Mouse (Mus musculus) midbrain, embryonic 15.5 days (tissue): ENCODE measurements around the gene Mrpl45. TPM values are rescaled to one million over a fixed set of nuclear protein-coding genes. Genes with fewer than 3 reads are reported as not detected.

Experiments
- ATAC-seq: fragments of 200-750 bp; cut with Nextera tagmentation; replicated peaks from 2 replicates; pipeline ENCODE4 v1.8.0; 2017; ENCODE audit warnings: moderate TSS enrichment
- H3K27ac ChIP-seq: fragments of 300-500 bp; sonication (generic); 2 replicates; pipeline ENCODE4 v1.5.1; 2015; ENCODE audit warnings: mild to moderate bottlenecking, inconsistent platforms
- H3K27me3 ChIP-seq: fragments of 300-500 bp; sonication (generic); replicated peaks from 2 replicates; pipeline ENCODE4 v1.6.1; 2015; ENCODE audit warnings: inconsistent platforms
- H3K36me3 ChIP-seq: fragments of 300-500 bp; sonication (generic); replicated peaks from 2 replicates; pipeline ENCODE4 v1.6.1; 2015; ENCODE audit warnings: inconsistent platforms
- H3K4me1 ChIP-seq: fragments of 300-500 bp; sonication (generic); 2 replicates; pipeline ENCODE4 v1.6.1; 2015; ENCODE audit warnings: inconsistent platforms
- H3K4me2 ChIP-seq: fragments of 300-500 bp; sonication (generic); 2 replicates; pipeline ENCODE4 v1.6.1; 2015; ENCODE audit warnings: inconsistent platforms, mild to moderate bottlenecking, moderate library complexity
- H3K4me3 ChIP-seq: fragments of 300-500 bp; sonication (generic); 2 replicates; pipeline ENCODE4 v1.5.1; 2015; ENCODE audit warnings: mild to moderate bottlenecking, inconsistent platforms
- H3K9ac ChIP-seq: fragments of 300-500 bp; sonication (generic); 2 replicates; pipeline ENCODE4 v1.6.1; 2015; ENCODE audit warnings: mild to moderate bottlenecking, inconsistent platforms
- H3K9me3 ChIP-seq: fragments of 300-500 bp; sonication (generic); 2 replicates; pipeline ENCODE4 v1.6.1; 2016; ENCODE audit warnings: inconsistent platforms
- WGBS: fragments of 180-500 bp; shearing (Covaris S2); methylation state at CpG from one replicate; pipeline ENCODE4 v1.1.7; 2015; ENCODE audit warnings: mixed read lengths; 5-methylcytosine and 5-hydroxymethylcytosine counted together
- polyA plus RNA-seq: library from polyadenylated mRNA; unstranded; fragments of >200 nt; fragmentation: Nextera tagmentation; extraction: Ambion mirVana; gene quantifications from 2 replicates; pipeline ENCODE4 v1.2.1, GENCODE M21; 2015

The Mrpl45 gene
- polyA plus RNA-seq, 1 experiment from 2014 or later = 38.1 TPM

- peak within 1 kb of the TSS; percentile 94 for H3K9ac ChIP-seq
- H3K36me3 ChIP-seq = no peaks in the 10 kb centered on the region
- peaks cover 31% of the 10 kb centered on the region for H3K4me1 ChIP-seq
- H3K4me2 ChIP-seq = peak within 1 kb of the TSS; percentile 61
- H3K27me3 ChIP-seq = no peaks in the 10 kb centered on the region
- peak within 1 kb of the TSS; percentile 97 for H3K27ac ChIP-seq
- under 1% methylated on average over 41 of the region's 83 CpGs for WGBS
- peak; percentile 68 for ATAC-seq
- H3K9me3 ChIP-seq = no peaks in the 10 kb centered on the region
- H3K4me3 ChIP-seq = peak within 1 kb of the TSS; percentile 74
Measured at GRCm38 (mm10) chr11:97280216-97280861, 35.2 kb upstream of the Mrpl45 start, which contains the start of gene Npepps. Npepps (minus strand) TSS chr11:97280638.

- Histone ChIP-seq H3K4me3 (no peak overlapping the region), H3K9ac (no peak overlapping the region), H3K4me2 (no peak overlapping the region), H3K36me3 (no peaks in the 10 kb centered on the region), H3K9me3 (no peaks in the 10 kb centered on the region), H3K27ac (no peak overlapping the region), H3K27me3 (no peaks in the 10 kb centered on the region), H3K4me1 (peaks cover 22% of the 10 kb centered on the region)
- WGBS = 89% methylated on average over 6 of the region's 6 CpGs
- ATAC-seq = no peak
Measured at GRCm38 (mm10) chr11:97282179-97282578, 33.3 kb upstream of the Mrpl45 start.

GRCm38 (mm10) chr11:97284854-97285253 lies 30.7 kb upstream of the Mrpl45 start:
- no peak overlapping the region for H3K27ac ChIP-seq
- H3K36me3 ChIP-seq = no peaks in the 10 kb centered on the region
- no peak overlapping the region for H3K4me2 ChIP-seq
- ATAC-seq = no peak
- no peaks in the 10 kb centered on the region for H3K9me3 ChIP-seq
- 0 out of 2 replicates have a peak, but pooled peaks cover 4% of the 10 kb centered on the region for H3K4me1 ChIP-seq
- H3K27me3 ChIP-seq = no peaks in the 10 kb centered on the region
- WGBS = 74% methylated on average over 4 of the region's 4 CpGs
- H3K4me3 ChIP-seq = no peak overlapping the region
- H3K9ac ChIP-seq = no peak overlapping the region

GRCm38 (mm10) chr11:97285852-97286775 lies 29.4 kb upstream of the Mrpl45 start:
- H3K4me2 ChIP-seq = no peak overlapping the region
- H3K9me3 ChIP-seq = no peaks in the 10 kb centered on the region
- H3K4me1 ChIP-seq = 0 out of 2 replicates have a peak, but pooled peaks cover under 1% of the 10 kb centered on the region
- no peak overlapping the region for H3K9ac ChIP-seq
- no peak for ATAC-seq
- no peaks in the 10 kb centered on the region for H3K36me3 ChIP-seq
- H3K4me3 ChIP-seq = no peak overlapping the region
- 82% methylated on average over 9 of the region's 9 CpGs for WGBS
- H3K27ac ChIP-seq = no peak overlapping the region
- no peaks in the 10 kb centered on the region for H3K27me3 ChIP-seq

- 38% methylated on average over 6 of the region's 6 CpGs for WGBS
Measured at GRCm38 (mm10) chr11:97286973-97287372, 28.5 kb upstream of the Mrpl45 start.

GRCm38 (mm10) chr11:97287643-97288042 lies 27.9 kb upstream of the Mrpl45 start:
- H3K27me3 ChIP-seq = no peaks in the 10 kb centered on the region
- H3K36me3 ChIP-seq = no peaks in the 10 kb centered on the region
- H3K4me2 ChIP-seq = no peak overlapping the region
- no peak overlapping the region for H3K9ac ChIP-seq
- H3K4me3 ChIP-seq = no peak overlapping the region
- H3K4me1 ChIP-seq = no peaks in the 10 kb centered on the region
- H3K27ac ChIP-seq = no peak overlapping the region
- H3K9me3 ChIP-seq = no peaks in the 10 kb centered on the region
- no peak for ATAC-seq

More at GRCm38 (mm10) chr11:97286973-97287372, 28.5 kb upstream of the Mrpl45 start:
- no peaks in the 10 kb centered on the region for H3K36me3 ChIP-seq
- no peaks in the 10 kb centered on the region for H3K4me1 ChIP-seq
- no peak overlapping the region for H3K27ac ChIP-seq
- H3K9me3 ChIP-seq = no peaks in the 10 kb centered on the region
- no peaks in the 10 kb centered on the region for H3K27me3 ChIP-seq
- no peak overlapping the region for H3K9ac ChIP-seq
- no peak for ATAC-seq
- H3K4me2 ChIP-seq = no peak overlapping the region
- H3K4me3 ChIP-seq = no peak overlapping the region

GRCm38 (mm10) chr11:97289276-97290230 lies 26.0 kb upstream of the Mrpl45 start:
- H3K4me3 ChIP-seq = no peak overlapping the region
- ATAC-seq = no peak

GRCm38 (mm10) chr11:97292731-97293130 lies 22.8 kb upstream of the Mrpl45 start:
- no peak overlapping the region for H3K9ac ChIP-seq
- 88% methylated on average over 1 of the region's 1 CpGs for WGBS
- no peaks in the 10 kb centered on the region for H3K9me3 ChIP-seq
- H3K36me3 ChIP-seq = no peaks in the 10 kb centered on the region
- no peaks in the 10 kb centered on the region for H3K4me1 ChIP-seq
- H3K27me3 ChIP-seq = no peaks in the 10 kb centered on the region
- H3K4me3 ChIP-seq = no peak overlapping the region
- no peak for ATAC-seq
- no peak overlapping the region for H3K4me2 ChIP-seq
- H3K27ac ChIP-seq = no peak overlapping the region

More at GRCm38 (mm10) chr11:97289276-97290230, 26.0 kb upstream of the Mrpl45 start:
- WGBS = 53% methylated on average over 11 of the region's 12 CpGs
- H3K9me3 ChIP-seq = no peaks in the 10 kb centered on the region
- no peak overlapping the region for H3K9ac ChIP-seq
- no peaks in the 10 kb centered on the region for H3K36me3 ChIP-seq
- no peaks in the 10 kb centered on the region for H3K27me3 ChIP-seq
- no peaks in the 10 kb centered on the region for H3K4me1 ChIP-seq
- no peak overlapping the region for H3K4me2 ChIP-seq
- H3K27ac ChIP-seq = no peak overlapping the region

GRCm38 (mm10) chr11:97296542-97296941 lies 19.0 kb upstream of the Mrpl45 start:
- Histone ChIP-seq H3K4me3 (no peak overlapping the region), H3K9me3 (no peaks in the 10 kb centered on the region), H3K27ac (no peak overlapping the region), H3K36me3 (no peaks in the 10 kb centered on the region), H3K4me1 (no peaks in the 10 kb centered on the region), H3K4me2 (no peak overlapping the region), H3K27me3 (no peaks in the 10 kb centered on the region), H3K9ac (no peak overlapping the region)
- no peak for ATAC-seq
- WGBS = 95% methylated on average over 3 of the region's 4 CpGs

GRCm38 (mm10) chr11:97299939-97300338 lies 15.6 kb upstream of the Mrpl45 start:
- WGBS = 96% methylated on average over 2 of the region's 2 CpGs
- no peak for ATAC-seq
- H3K4me3 ChIP-seq = no peak overlapping the region

GRCm38 (mm10) chr11:97301406-97301805 lies 14.1 kb upstream of the Mrpl45 start:
- Histone ChIP-seq H3K9me3 (no peaks in the 10 kb centered on the region), H3K27ac (no peak overlapping the region), H3K4me1 (no peaks in the 10 kb centered on the region; the same call in 1 of the 2 replicates), H3K27me3 (no peaks in the 10 kb centered on the region), H3K4me2 (no peak overlapping the region), H3K36me3 (no peaks in the 10 kb centered on the region), H3K4me3 (no peak overlapping the region), H3K9ac (no peak overlapping the region)
- 90% methylated on average over 16 of the region's 16 CpGs for WGBS
- ATAC-seq = no peak

More at GRCm38 (mm10) chr11:97299939-97300338, 15.6 kb upstream of the Mrpl45 start:
- Histone ChIP-seq H3K27ac (no peak overlapping the region), H3K36me3 (no peaks in the 10 kb centered on the region), H3K4me1 (no peaks in the 10 kb centered on the region; the same call in 1 of the 2 replicates), H3K4me2 (no peak overlapping the region), H3K27me3 (no peaks in the 10 kb centered on the region), H3K9ac (no peak overlapping the region), H3K9me3 (no peaks in the 10 kb centered on the region)
